Mouse (Mus musculus) liver, postnatal 0 days (tissue): Measurements from ENCODE around the gene Ddx47.

Experiments used
- CTCF ChIP-seq: sonication (generic); IDR thresholded peaks from 2 replicates; pipeline ENCODE4 v1.5.1; 2016; ENCODE audit warnings: antibody characterized with exemption, low read depth
- EP300 ChIP-seq: IDR thresholded peaks from 2 replicates; pipeline ENCODE4 v1.6.1; 2016; ENCODE audit warnings: antibody characterized with exemption, low read depth, mild to moderate bottlenecking

GRCm38 (mm10) chr6:134988377-134988776, 23.0 kb upstream of the Ddx47 start:
- TF ChIP-seq EP300: no peak
- TF ChIP-seq CTCF: no peak
